Mouse (Mus musculus) spleen, postnatal 14 days (tissue): ENCODE measurements around the gene Prss28.

Source experiments
- DNase-seq, 2 experiments: peaks; one replicate each; pipeline ENCODE4 v3.0.0; 2021 to 2022; ENCODE audit warnings: low spot score in 2 of 2

Prss28 gene

GRCm38 (mm10) chr17:25340003-25340402 is 31.6 kb downstream of the Prss28 start:
- DNase-seq, result no peak

GRCm38 (mm10) chr17:25341490-25341889 is 33.0 kb downstream of the Prss28 start:
- no peak for DNase-seq

- DNase-seq, result no peak
Observed at GRCm38 (mm10) chr17:25345462-25345861, 37.0 kb downstream of the Prss28 start, which contains the start of gene Tpsab1. TSS of gene Tpsab1 (minus strand) at chr17:25345562.

- no peak for DNase-seq
Observed at GRCm38 (mm10) chr17:25361291-25361690, 52.8 kb downstream of the Prss28 start.
